Mouse (Mus musculus): ENCODE measurements around the gene Tbp. TPM values are rescaled to one million over a fixed set of nuclear protein-coding genes. Genes with fewer than 3 reads are reported as not detected.
"Not testable (repeated sequence)": the region's sequence is repeated elsewhere in the genome, so short reads cannot be mapped to it uniquely, and the experiment has no call there.

Gene Tbp
- polyA plus RNA-seq, 1 experiment = 474 TPM

- Histone ChIP-seq H3K27ac (ENCODE audit: insufficient read depth, low read depth, low read length) (no peak overlapping the region), H3K4me1 (ENCODE audit: control insufficient read depth, insufficient read depth, low read length) (peaks cover 2% of the 10 kb centered on the region), H3K4me3 (ENCODE audit: insufficient read depth, low read depth, low read length) (no peak overlapping the region)
- no peak for TF ChIP-seq CTCF (IDR thresholded peaks at IDR 0.05; ENCODE audit: insufficient read depth, low read depth, low read length)
- TF ChIP-seq POLR2A (IDR thresholded peaks at IDR 0.05; ENCODE audit: insufficient read depth, low read depth, low read length) = no peak
- 83% methylated on average over 2 of the region's 2 CpGs for WGBS
These were observed 29.2 kb downstream of the Tbp start for GRCm38 (mm10) chr17:15528887-15529286.

GRCm38 (mm10) chr17:15530141-15530540 is 30.5 kb downstream of the Tbp start:
- Histone ChIP-seq H3K4me1 (ENCODE audit: control insufficient read depth, insufficient read depth, low read length) (peaks cover 2% of the 10 kb centered on the region), H3K27ac (ENCODE audit: insufficient read depth, low read depth, low read length) (no peak overlapping the region), H3K4me3 (ENCODE audit: insufficient read depth, low read depth, low read length) (no peak overlapping the region)
- WGBS = 7% methylated on average over 5 of the region's 5 CpGs
- TF ChIP-seq POLR2A (IDR thresholded peaks at IDR 0.05; ENCODE audit: insufficient read depth, low read depth, low read length) = no peak
- TF ChIP-seq CTCF (IDR thresholded peaks at IDR 0.05; ENCODE audit: insufficient read depth, low read depth, low read length) = no peak

GRCm38 (mm10) chr17:15535162-15535800 is 35.6 kb downstream of the Tbp start:
- 67% methylated on average over 11 of the region's 11 CpGs for WGBS

GRCm38 (mm10) chr17:15535943-15536342 is 36.3 kb downstream of the Tbp start:
- no peak for TF ChIP-seq POLR2A (IDR thresholded peaks at IDR 0.05; ENCODE audit: insufficient read depth, low read depth, low read length)
- no peak for TF ChIP-seq CTCF (IDR thresholded peaks at IDR 0.05; ENCODE audit: insufficient read depth, low read depth, low read length)
- Histone ChIP-seq H3K4me1 (ENCODE audit: control insufficient read depth, insufficient read depth, low read length) (peaks cover 5% of the 10 kb centered on the region; the same call in 1 of the 2 replicates), H3K4me3 (ENCODE audit: insufficient read depth, low read depth, low read length) (no peak overlapping the region; the same call in 1 of the 2 replicates), H3K27ac (ENCODE audit: insufficient read depth, low read depth, low read length) (no peak overlapping the region)
- WGBS = 22% methylated on average over 8 of the region's 8 CpGs

More at GRCm38 (mm10) chr17:15535162-15535800, 35.6 kb downstream of the Tbp start:
- H3K27ac ChIP-seq (ENCODE audit: insufficient read depth, low read depth, low read length) = no peak overlapping the region
- peaks cover 5% of the 10 kb centered on the region; the same call in 1 of the 2 replicates for H3K4me1 ChIP-seq (ENCODE audit: control insufficient read depth, insufficient read depth, low read length)
- TF ChIP-seq POLR2A (IDR thresholded peaks at IDR 0.05; ENCODE audit: insufficient read depth, low read depth, low read length) (no peak), CTCF (IDR thresholded peaks at IDR 0.05; ENCODE audit: insufficient read depth, low read depth, low read length) (no peak)
- no peak overlapping the region for H3K4me3 ChIP-seq (ENCODE audit: insufficient read depth, low read depth, low read length)

- no peak for TF ChIP-seq POLR2A (IDR thresholded peaks at IDR 0.05; ENCODE audit: insufficient read depth, low read depth, low read length)
- no peak for TF ChIP-seq CTCF (IDR thresholded peaks at IDR 0.05; ENCODE audit: insufficient read depth, low read depth, low read length)
These were observed 36.8 kb downstream of the Tbp start for GRCm38 (mm10) chr17:15536457-15536904.

GRCm38 (mm10) chr17:15540309-15540708 is 40.6 kb downstream of the Tbp start:
- H3K4me1 ChIP-seq (ENCODE audit: control insufficient read depth, insufficient read depth, low read length) = peaks cover 5% of the 10 kb centered on the region; the same call in 1 of the 2 replicates
- WGBS = 71% methylated on average over 4 of the region's 4 CpGs

More at GRCm38 (mm10) chr17:15536457-15536904, 36.8 kb downstream of the Tbp start:
- WGBS = 2% methylated on average over 32 of the region's 33 CpGs
- Histone ChIP-seq H3K27ac (ENCODE audit: insufficient read depth, low read depth, low read length) (no peak overlapping the region), H3K4me3 (ENCODE audit: insufficient read depth, low read depth, low read length) (peak overlapping the region; percentile 52), H3K4me1 (ENCODE audit: control insufficient read depth, insufficient read depth, low read length) (peaks cover 5% of the 10 kb centered on the region; the same call in 1 of the 2 replicates)

GRCm38 (mm10) chr17:15543868-15544267 is 44.2 kb downstream of the Tbp start:
- H3K4me3 ChIP-seq (ENCODE audit: insufficient read depth, low read depth, low read length); H3K27ac ChIP-seq (ENCODE audit: insufficient read depth, low read depth, low read length); H3K4me1 ChIP-seq (ENCODE audit: control insufficient read depth, insufficient read depth, low read length): not testable (repeated sequence)
- WGBS = 62% methylated on average over 4 of the region's 4 CpGs

More at GRCm38 (mm10) chr17:15540309-15540708, 40.6 kb downstream of the Tbp start:
- H3K4me3 ChIP-seq (ENCODE audit: insufficient read depth, low read depth, low read length) = no peak overlapping the region
- H3K27ac ChIP-seq (ENCODE audit: insufficient read depth, low read depth, low read length) = no peak overlapping the region
- TF ChIP-seq POLR2A (IDR thresholded peaks at IDR 0.05; ENCODE audit: insufficient read depth, low read depth, low read length) (no peak), CTCF (IDR thresholded peaks at IDR 0.05; ENCODE audit: insufficient read depth, low read depth, low read length) (no peak)

GRCm38 (mm10) chr17:15546440-15546839 is 46.8 kb downstream of the Tbp start:
- no peak for TF ChIP-seq POLR2A (IDR thresholded peaks at IDR 0.05; ENCODE audit: insufficient read depth, low read depth, low read length)
- no peak for TF ChIP-seq CTCF (IDR thresholded peaks at IDR 0.05; ENCODE audit: insufficient read depth, low read depth, low read length)
- Histone ChIP-seq H3K4me3 (ENCODE audit: insufficient read depth, low read depth, low read length) (no peak overlapping the region), H3K4me1 (ENCODE audit: control insufficient read depth, insufficient read depth, low read length) (no peaks in the 10 kb centered on the region), H3K27ac (ENCODE audit: insufficient read depth, low read depth, low read length) (no peak overlapping the region)
- 69% methylated on average over 4 of the region's 4 CpGs for WGBS

- no peak overlapping the region for H3K27ac ChIP-seq (ENCODE audit: insufficient read depth, low read depth, low read length)
- TF ChIP-seq CTCF (IDR thresholded peaks at IDR 0.05; ENCODE audit: insufficient read depth, low read depth, low read length) (no peak), POLR2A (IDR thresholded peaks at IDR 0.05; ENCODE audit: insufficient read depth, low read depth, low read length) (no peak)
- H3K4me3 ChIP-seq (ENCODE audit: insufficient read depth, low read depth, low read length) = no peak overlapping the region
- no peaks in the 10 kb centered on the region for H3K4me1 ChIP-seq (ENCODE audit: control insufficient read depth, insufficient read depth, low read length)
- 59% methylated on average over 1 of the region's 1 CpGs for WGBS
These were observed 50.0 kb downstream of the Tbp start for GRCm38 (mm10) chr17:15549713-15550112.

All from olfactory bulb, adult 2 months (tissue).